Mouse (Mus musculus) forebrain, postnatal 0 days (tissue): ENCODE measurements at regions not wholly inside any gene's neighbourhood (a gene's known extent, or its start where the extent isn't known, plus 50 kb on each side); places are given as distances from the start of the nearest gene placed in this dataset.
A peak's percentile ranks its signal among the peaks of the same experiment; 100 is the strongest.

ENCODE experiments used
- ATAC-seq: fragments of 200-750 bp; cut with Nextera tagmentation; 2 replicates; pipeline ENCODE4 v1.8.0; 2017; ENCODE audit warnings: mild to moderate bottlenecking, moderate library complexity
- DNase-seq: peaks from one replicate; pipeline ENCODE4 v3.0.0-alpha.2; 2015
- H3K27ac ChIP-seq: fragments of 300-500 bp; sonication (generic); 2 replicates; pipeline ENCODE4 v1.5.1; 2014; ENCODE audit warnings: low read depth, mild to moderate bottlenecking, antibody characterized with exemption, low read length, moderate library complexity, mixed read lengths
- H3K27me3 ChIP-seq: fragments of 300-500 bp; sonication (generic); 2 replicates; pipeline ENCODE4 v1.6.1; 2014; ENCODE audit warnings: mild to moderate bottlenecking, low read length, mixed read lengths; ENCODE audit not compliant: insufficient read depth
- H3K36me3 ChIP-seq: fragments of 300-500 bp; sonication (generic); 2 replicates; pipeline ENCODE4 v1.6.1; 2014; ENCODE audit warnings: mild to moderate bottlenecking, moderate library complexity; ENCODE audit not compliant: insufficient read depth
- H3K4me1 ChIP-seq: fragments of 300-500 bp; sonication (generic); 2 replicates; pipeline ENCODE4 v1.6.1; 2014; ENCODE audit warnings: antibody characterized with exemption; ENCODE audit not compliant: insufficient read depth
- H3K4me2 ChIP-seq: fragments of 300-500 bp; sonication (generic); 2 replicates; pipeline ENCODE4 v1.6.1; 2014; ENCODE audit warnings: low read depth, mild to moderate bottlenecking, moderate library complexity
- H3K4me3 ChIP-seq: fragments of 300-500 bp; sonication (generic); 2 replicates; pipeline ENCODE4 v1.5.1; 2014; ENCODE audit warnings: low read depth, low read length, mixed read lengths
- H3K9ac ChIP-seq: fragments of 300-500 bp; sonication (generic); 2 replicates; pipeline ENCODE4 v1.6.1; 2014; ENCODE audit warnings: mild to moderate bottlenecking
- H3K9me3 ChIP-seq: fragments of 300-500 bp; sonication (generic); 2 replicates; pipeline ENCODE4 v1.6.1; 2016; ENCODE audit warnings: low read length
- CTCF ChIP-seq: sonication (generic); IDR thresholded peaks from 2 replicates; pipeline ENCODE4 v1.5.1; 2016; ENCODE audit warnings: antibody characterized with exemption, control low read depth, low read depth
- WGBS: fragments of 180-500 bp; shearing (Covaris S2); extraction: QIAGEN DNeasy Blood & Tissue Kit; methylation state at CpG from one replicate; pipeline ENCODE4 v1.1.7; 2014; 5-methylcytosine and 5-hydroxymethylcytosine counted together

DNA sequence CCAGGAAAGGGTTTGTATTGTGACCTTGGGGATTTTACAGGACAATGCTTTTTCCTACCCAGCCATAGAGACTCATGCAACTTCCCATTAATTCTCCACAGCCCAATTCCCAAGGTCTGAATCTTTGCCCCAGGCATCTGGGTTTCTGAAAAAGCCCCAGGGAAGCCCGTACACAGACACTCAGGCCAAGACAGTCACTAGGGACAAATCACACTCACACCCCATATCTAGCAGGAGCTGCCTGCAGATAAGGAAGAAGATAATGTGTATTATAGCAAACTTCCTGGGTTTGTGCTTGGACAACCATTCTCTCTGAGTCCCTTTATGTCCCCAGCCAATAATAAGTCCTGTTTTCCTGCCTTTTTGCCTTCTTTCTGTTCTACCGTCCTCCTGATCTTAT, 305.0 kb upstream of the Clint1 start:
- no peaks in the 10 kb centered on the region for H3K4me1 ChIP-seq
- ATAC-seq (no peak), DNase-seq (no peak)
- H3K4me3 ChIP-seq: no peak overlapping the region
- peaks cover 5% of the 10 kb centered on the region for H3K27me3 ChIP-seq
- H3K4me2 ChIP-seq: no peak overlapping the region
- H3K27ac ChIP-seq: no peak overlapping the region
- no peak overlapping the region for H3K9ac ChIP-seq
- no peaks in the 10 kb centered on the region for H3K9me3 ChIP-seq
- TF ChIP-seq CTCF: no peak
- WGBS: 83% methylated on average over 2 of the region's 2 CpGs
- no peaks in the 10 kb centered on the region for H3K36me3 ChIP-seq

DNA sequence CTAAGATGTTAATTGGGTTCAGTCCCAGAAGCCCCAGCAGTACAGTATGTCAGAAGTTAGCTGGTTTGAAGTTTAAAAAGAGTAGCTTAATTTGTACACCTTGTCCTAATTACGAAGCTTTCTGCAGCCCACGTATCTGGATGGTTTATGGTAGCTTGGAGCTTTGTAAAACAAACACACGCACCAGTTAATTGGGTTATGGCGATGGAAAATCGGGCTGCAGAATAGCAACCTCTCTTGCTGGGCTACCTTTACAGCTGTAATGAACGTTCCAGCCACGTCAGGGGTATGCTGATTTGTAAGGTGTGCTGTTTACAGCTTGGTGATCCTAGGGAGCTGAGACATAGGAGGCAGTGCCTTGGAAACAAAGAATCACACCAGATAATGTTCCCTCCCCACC, 301.5 kb upstream of the Clint1 start:
- ATAC-seq (no peak), DNase-seq (no peak)
- peaks cover 5% of the 10 kb centered on the region for H3K27me3 ChIP-seq
- no peaks in the 10 kb centered on the region for H3K36me3 ChIP-seq
- WGBS: 30% methylated on average over 7 of the region's 7 CpGs
- no peak overlapping the region for H3K4me2 ChIP-seq
- H3K4me1 ChIP-seq: no peaks in the 10 kb centered on the region
- H3K9me3 ChIP-seq: no peaks in the 10 kb centered on the region
- no peak overlapping the region for H3K4me3 ChIP-seq
- no peak for TF ChIP-seq CTCF
- no peak overlapping the region for H3K9ac ChIP-seq
- H3K27ac ChIP-seq: no peak overlapping the region

DNA sequence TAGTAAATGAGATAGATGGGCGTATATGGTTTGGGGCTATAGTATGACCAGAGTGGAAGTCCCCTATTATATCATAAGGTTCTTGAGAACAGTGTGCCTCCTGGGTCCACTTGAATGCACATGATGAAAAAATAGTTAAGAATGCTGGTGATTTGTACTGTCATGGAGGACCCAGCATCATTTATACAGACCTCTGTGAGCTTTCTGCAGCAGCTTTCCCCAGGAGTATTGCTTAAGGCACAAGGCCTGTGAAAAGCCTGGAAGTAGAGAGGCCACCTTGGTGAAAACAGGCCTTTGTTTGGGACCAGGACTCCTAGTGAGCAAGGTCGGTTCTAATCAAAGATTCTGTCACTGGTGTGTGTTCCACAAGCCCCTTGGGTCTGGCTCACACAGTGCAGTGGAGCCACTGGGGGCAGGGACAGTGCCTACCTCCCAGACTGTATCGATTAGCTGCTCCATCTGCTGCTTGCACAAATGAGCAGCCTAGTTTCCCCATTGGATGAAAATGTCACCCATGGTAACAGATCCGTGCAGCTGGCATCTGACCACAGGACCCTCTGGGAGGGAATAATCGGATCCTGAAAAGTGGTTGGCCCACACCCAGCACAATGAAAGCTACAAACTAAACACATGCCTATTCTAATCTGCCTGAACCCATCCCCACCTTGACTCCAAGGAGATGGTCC, 274.2 kb upstream of the Clint1 start:
- WGBS: 23% methylated on average over 5 of the region's 5 CpGs
- ATAC-seq (peak; percentile 82), DNase-seq (peak; percentile 22)
- H3K27me3 ChIP-seq: no peaks in the 10 kb centered on the region
- H3K9me3 ChIP-seq: no peaks in the 10 kb centered on the region
- H3K9ac ChIP-seq: no peak overlapping the region
- H3K27ac ChIP-seq: no peak overlapping the region
- TF ChIP-seq CTCF: no peak
- H3K4me1 ChIP-seq: no peaks in the 10 kb centered on the region
- H3K4me2 ChIP-seq: no peak overlapping the region
- H3K36me3 ChIP-seq: no peaks in the 10 kb centered on the region
- no peak overlapping the region for H3K4me3 ChIP-seq

DNA sequence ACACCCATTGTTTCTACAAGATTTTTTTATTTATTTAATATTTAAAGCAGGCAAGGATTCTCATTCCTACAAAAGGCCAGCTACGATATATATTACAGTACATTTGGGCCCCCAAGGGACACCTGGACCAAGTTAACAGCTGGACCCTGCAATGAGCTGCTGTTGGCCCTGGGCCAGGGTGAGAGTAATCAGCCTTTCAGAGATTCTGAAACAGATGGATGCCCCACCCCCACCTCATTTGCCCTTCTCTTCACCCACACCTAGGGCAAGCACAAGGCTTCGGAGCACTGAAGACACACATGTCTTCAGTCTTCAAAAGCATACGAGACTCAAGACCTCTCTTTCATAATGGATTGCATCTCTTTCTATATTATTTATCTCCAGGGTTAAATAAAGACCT, 259.5 kb upstream of the Clint1 start:
- Histone ChIP-seq H3K27me3 (no peaks in the 10 kb centered on the region), H3K4me2 (no peak overlapping the region), H3K4me3 (no peak overlapping the region), H3K36me3 (no peaks in the 10 kb centered on the region), H3K4me1 (no peaks in the 10 kb centered on the region), H3K9ac (no peak overlapping the region), H3K27ac (no peak overlapping the region), H3K9me3 (no peaks in the 10 kb centered on the region)
- DNase-seq (no peak), ATAC-seq (no peak)
- TF ChIP-seq CTCF: no peak
- 48% methylated on average over 3 of the region's 3 CpGs for WGBS

DNA sequence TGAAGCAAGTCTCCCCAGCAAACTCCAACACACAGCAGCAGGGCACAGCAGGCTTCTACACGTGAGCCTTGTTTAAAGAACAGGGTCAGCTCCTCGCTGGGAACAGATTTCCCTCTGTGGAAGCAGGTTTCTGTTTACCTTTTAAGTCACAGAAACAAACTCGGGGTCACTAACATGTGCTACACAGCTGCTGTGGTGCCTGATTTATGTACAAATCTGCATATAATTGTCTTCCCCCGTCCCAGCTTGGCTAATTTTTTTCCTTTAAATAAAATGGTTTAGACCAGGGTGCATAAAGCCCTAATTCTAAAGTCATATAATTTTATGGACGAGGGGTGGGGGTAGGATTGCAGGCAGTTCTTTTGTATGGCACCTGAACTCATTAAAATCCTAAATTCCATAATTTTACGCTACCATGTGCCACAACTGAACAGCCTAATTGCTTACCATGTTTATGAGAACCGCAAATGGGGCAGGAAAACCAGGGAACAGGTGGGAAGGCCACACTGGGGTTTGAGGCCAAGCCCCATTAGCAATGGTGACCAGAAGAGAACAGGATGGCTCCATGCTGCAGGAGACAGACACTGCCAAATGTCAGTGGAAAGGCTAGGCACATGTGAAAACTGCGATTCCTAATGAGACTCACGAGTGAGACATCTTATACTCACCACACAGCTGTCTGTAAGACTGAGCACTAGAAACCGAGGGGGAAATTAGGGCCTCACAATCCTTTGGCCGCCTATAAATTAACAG, 258.8 kb upstream of the Clint1 start:
- Histone ChIP-seq H3K27ac (no peak overlapping the region), H3K4me2 (no peak overlapping the region), H3K9ac (no peak overlapping the region), H3K4me1 (no peaks in the 10 kb centered on the region), H3K9me3 (no peaks in the 10 kb centered on the region), H3K36me3 (no peaks in the 10 kb centered on the region), H3K27me3 (no peaks in the 10 kb centered on the region), H3K4me3 (no peak overlapping the region)
- no peak for ATAC-seq
- no peak for TF ChIP-seq CTCF
- no peak for DNase-seq
- WGBS: 41% methylated on average over 11 of the region's 11 CpGs

DNA sequence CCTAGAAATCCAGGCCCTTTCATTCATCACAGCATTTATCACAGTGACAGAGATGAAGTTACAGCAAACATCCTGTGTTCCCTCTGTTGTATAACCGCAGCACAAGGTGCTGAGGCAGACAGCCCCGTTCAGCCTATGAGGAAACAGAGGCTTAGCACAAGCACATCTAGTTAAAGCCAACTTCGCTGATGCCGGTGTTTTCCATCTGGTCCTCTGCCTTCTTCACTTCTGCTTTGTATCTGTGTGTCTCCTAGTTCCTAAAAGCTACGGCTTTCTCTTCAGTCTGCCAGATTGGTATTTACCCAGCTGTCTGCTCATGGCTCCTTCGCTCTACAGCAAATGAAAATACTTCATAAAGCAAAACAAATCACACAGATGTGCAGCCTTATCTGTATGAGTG, 256.5 kb upstream of the Clint1 start:
- Histone ChIP-seq H3K36me3 (no peaks in the 10 kb centered on the region), H3K4me2 (no peak overlapping the region), H3K4me1 (no peaks in the 10 kb centered on the region), H3K27me3 (no peaks in the 10 kb centered on the region), H3K27ac (no peak overlapping the region), H3K9ac (no peak overlapping the region), H3K4me3 (no peak overlapping the region), H3K9me3 (no peaks in the 10 kb centered on the region)
- no peak for TF ChIP-seq CTCF
- ATAC-seq (no peak), DNase-seq (no peak)
- WGBS: 83% methylated on average over 6 of the region's 6 CpGs

DNA sequence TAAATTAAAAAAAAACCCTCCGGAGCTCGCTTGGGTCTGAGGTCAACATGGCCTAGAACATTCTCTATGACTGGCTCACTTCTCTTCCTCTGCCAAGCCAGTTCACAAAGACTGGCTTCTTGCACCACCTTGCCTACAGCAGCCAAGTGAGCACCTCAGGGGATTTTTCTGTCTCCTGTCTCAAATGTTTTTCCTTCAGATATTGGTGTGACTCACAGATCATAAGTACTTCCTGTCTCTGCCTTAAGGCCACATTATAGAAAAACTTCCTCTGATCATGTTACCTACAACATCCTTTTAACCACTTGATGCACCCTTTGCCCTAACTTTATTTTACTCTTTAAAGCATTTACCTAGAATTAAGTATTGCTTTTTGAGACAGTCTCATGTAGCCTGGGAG, 230.0 kb upstream of the Clint1 start:
- DNase-seq (no peak), ATAC-seq (no peak)
- H3K27ac ChIP-seq: no peak overlapping the region
- no peaks in the 10 kb centered on the region for H3K4me1 ChIP-seq
- H3K36me3 ChIP-seq: no peaks in the 10 kb centered on the region
- H3K9ac ChIP-seq: no peak overlapping the region
- TF ChIP-seq CTCF: no peak
- no peak overlapping the region for H3K4me3 ChIP-seq
- H3K4me2 ChIP-seq: no peak overlapping the region
- 98% methylated on average over 2 of the region's 2 CpGs for WGBS
- H3K9me3 ChIP-seq: no peaks in the 10 kb centered on the region
- H3K27me3 ChIP-seq: no peaks in the 10 kb centered on the region
